Mouse (Mus musculus): ENCODE measurements around the gene Slc22a6.

- TF ChIP-seq ZNF384 (IDR thresholded peaks at IDR 0.05; ENCODE audit: low read depth, low read length) (no peak), HCFC1 (IDR thresholded peaks at IDR 0.05; ENCODE audit: borderline replicate concordance, insufficient read depth, low read length) (no peak)
Observed at GRCm38 (mm10) chr19:8663360-8663839, 45.6 kb downstream of the Slc22a6 start, which contains the start of gene Chrm1.
